Mouse (Mus musculus): ENCODE results near the gene Wfdc13. TPM values are rescaled to one million over a fixed set of nuclear protein-coding genes. Genes with fewer than 3 reads are reported as not detected.

Gene Wfdc13
- polyA plus RNA-seq, 1 experiment from 2014 or later = not detected

DNA sequence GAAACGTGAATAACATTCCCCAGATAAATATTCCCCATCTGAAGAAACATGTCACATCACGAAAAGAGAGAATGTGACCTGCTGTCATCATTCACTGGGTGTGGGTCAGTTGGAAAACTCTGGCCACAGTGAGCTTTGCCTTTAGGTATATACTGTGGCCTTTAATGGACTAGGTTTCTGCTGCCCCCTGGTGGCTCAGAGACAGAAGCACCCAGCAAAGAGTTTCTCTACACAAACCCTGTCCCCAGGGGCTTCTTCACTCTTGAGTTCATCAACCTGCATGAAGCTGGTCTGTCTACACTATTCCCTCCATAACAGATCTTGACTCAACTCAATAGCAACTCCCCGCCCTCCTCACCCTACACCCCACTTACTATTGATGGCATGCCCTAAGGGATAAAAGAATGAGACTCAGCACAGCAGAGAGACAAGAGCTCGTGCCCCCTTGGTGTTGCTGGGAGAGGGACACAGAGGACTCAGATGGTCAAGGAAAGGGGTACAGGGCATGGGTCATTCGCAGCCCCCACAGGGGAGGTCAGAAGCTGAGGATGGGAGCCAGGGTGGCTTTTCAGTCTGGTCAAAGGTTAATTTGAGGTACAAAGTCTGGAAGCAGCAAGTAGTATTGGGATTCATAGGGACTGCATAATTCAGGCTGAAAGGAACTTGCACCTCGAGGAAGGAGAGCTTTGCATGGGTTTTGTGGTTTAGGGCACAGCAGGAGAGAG, 41.1 kb downstream of the Wfdc13 start:
- Histone ChIP-seq H3K9me3 (no peaks in the 10 kb centered on the region), H3K36me3 (replicated peaks) (no peaks in the 10 kb centered on the region), H3K27ac (no peak overlapping the region), H3K27me3 (ENCODE audit: poor library complexity, severe bottlenecking) (no peaks in the 10 kb centered on the region), H3K4me1 (no peaks in the 10 kb centered on the region), H3K4me3 (no peak overlapping the region)
- peak; percentile 56 for DNase-seq (ENCODE audit: extremely low spot score, low spot score)
- WGBS = 27% methylated on average over 6 of the region's 6 CpGs

DNA sequence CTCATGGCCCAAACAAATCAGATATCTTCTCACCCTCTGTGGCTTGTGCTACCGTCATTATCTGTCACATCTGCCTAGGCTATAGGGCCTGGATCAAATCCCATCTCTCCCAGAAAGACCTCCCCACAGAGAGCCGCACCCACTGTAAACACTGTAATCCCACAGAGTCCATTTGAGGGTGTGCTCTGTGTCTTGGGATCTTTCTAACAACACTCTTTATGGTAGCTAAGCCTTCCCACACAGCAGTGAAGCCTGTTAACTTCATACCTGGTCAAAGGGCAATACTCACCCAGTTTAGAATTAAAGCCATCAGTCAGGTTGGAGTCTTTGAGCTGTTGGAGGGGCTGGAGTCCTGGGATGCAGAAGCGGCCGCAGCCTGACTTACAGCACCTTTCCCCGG, 46.8 kb downstream of the Wfdc13 start:
- Histone ChIP-seq H3K9me3 (no peaks in the 10 kb centered on the region), H3K27ac (no peak overlapping the region), H3K4me3 (no peak overlapping the region), H3K27me3 (ENCODE audit: poor library complexity, severe bottlenecking) (no peaks in the 10 kb centered on the region; the same call in 1 of the 2 replicates), H3K36me3 (replicated peaks) (no peaks in the 10 kb centered on the region), H3K4me1 (0 out of 2 replicates have a peak, but pooled peaks cover 3% of the 10 kb centered on the region)
- no peak for DNase-seq (ENCODE audit: extremely low spot score, low spot score)
- WGBS = 82% methylated on average over 5 of the region's 5 CpGs

DNA sequence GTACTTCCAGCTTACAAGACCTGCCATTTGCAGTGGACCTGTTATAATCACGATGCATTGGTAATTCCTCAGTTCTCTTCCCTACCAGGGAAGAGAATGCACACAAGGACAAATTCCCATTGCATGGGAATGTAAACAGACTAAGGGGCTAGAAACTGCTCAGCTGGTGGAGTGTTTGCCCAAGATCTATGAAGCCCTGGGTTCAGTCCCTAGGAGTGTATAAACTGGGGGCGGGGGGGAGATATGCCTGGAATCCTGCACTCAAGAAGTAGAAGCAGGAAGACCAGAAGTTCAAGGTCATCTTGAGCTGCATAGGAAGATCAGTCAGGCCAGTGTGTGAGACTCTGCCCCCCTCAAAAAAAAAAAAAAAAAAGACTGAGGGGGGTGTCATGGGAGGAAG, 48.4 kb downstream of the Wfdc13 start:
- H3K27me3 ChIP-seq (ENCODE audit: poor library complexity, severe bottlenecking) = no peaks in the 10 kb centered on the region; the same call in 1 of the 2 replicates
- H3K9me3 ChIP-seq = no peaks in the 10 kb centered on the region
- 0 out of 2 replicates have a peak, but pooled peaks cover 3% of the 10 kb centered on the region for H3K4me1 ChIP-seq
- no peak overlapping the region for H3K27ac ChIP-seq
- no peak overlapping the region for H3K4me3 ChIP-seq
- no peaks in the 10 kb centered on the region for H3K36me3 ChIP-seq (replicated peaks)
- no peak for DNase-seq (ENCODE audit: extremely low spot score, low spot score)
- 89% methylated on average over 2 of the region's 2 CpGs for WGBS

DNA sequence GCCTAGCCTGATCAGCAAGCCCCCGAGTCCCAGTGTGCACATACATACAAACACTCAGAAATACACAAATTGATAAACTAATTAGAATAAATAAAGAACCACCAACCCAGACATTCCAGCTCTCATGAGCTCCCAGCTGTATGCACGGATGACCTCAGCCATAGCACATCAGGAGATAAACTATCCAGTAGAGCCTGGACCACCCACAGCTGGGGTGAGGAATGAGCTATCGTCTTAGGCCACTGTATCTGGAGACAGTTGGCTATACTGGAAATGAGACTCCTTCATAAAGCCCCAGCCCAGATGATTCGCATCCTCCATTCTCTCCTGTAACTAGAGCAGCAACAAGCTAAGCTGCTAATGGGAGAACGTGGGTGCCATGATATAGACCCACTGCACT, 49.9 kb downstream of the Wfdc13 start:
- H3K4me1 ChIP-seq = 0 out of 2 replicates have a peak, but pooled peaks cover 3% of the 10 kb centered on the region
- H3K36me3 ChIP-seq (replicated peaks) = no peaks in the 10 kb centered on the region
- no peak overlapping the region for H3K4me3 ChIP-seq
- H3K9me3 ChIP-seq = no peaks in the 10 kb centered on the region
- H3K27me3 ChIP-seq (ENCODE audit: poor library complexity, severe bottlenecking) = no peaks in the 10 kb centered on the region; the same call in 1 of the 2 replicates
- 89% methylated on average over 5 of the region's 5 CpGs for WGBS
- no peak for DNase-seq (ENCODE audit: extremely low spot score, low spot score)
- H3K27ac ChIP-seq = no peak overlapping the region

DNA sequence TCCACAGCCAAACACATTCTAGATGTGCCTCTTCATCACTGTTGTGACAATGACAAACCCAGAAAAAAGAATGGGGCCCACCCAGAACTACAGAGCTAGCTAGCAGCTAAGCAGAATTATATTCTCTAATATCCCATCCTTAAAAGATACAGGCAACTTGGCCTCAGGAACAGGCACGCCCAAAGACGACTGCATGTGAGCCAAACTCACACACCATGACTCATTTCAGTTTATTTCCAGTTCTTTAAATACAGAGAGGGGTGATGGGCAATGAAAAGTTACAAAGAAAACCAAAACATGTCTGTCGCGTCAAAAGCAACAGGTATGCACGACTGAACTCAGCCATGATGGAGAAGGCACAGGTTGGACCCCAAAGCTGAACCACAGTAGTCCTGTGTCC, 50.5 kb downstream of the Wfdc13 start:
- H3K27me3 ChIP-seq (ENCODE audit: poor library complexity, severe bottlenecking) = no peaks in the 10 kb centered on the region; the same call in 1 of the 2 replicates
- H3K36me3 ChIP-seq (replicated peaks) = no peaks in the 10 kb centered on the region
- DNase-seq (ENCODE audit: extremely low spot score, low spot score) = no peak
- no peak overlapping the region for H3K4me3 ChIP-seq
- whole genome bisulfite sequencing = 93% methylated on average over 5 of the region's 5 CpGs
- no peaks in the 10 kb centered on the region for H3K9me3 ChIP-seq
- H3K4me1 ChIP-seq = 0 out of 2 replicates have a peak, but pooled peaks cover 7% of the 10 kb centered on the region
- H3K27ac ChIP-seq = no peak overlapping the region

Other genes with a start within 250 kb of the Wfdc13 start
- gene Sdc4, start 241.2 kb upstream of the Wfdc13 start, polyA plus RNA-seq (2016; fragmentation: Nextera tagmentation; extraction: Ambion mirVana) = 19.6 and 22.7 TPM in 2 replicates
- 57.9 and 59.5 TPM in 2 replicates for gene Sys1, start 228.1 kb upstream of the Wfdc13 start, polyA plus RNA-seq (2016; fragmentation: Nextera tagmentation; extraction: Ambion mirVana)
- 2.0 and 3.0 TPM in 2 replicates for gene Gm20458, start 224.1 kb upstream of the Wfdc13 start, polyA plus RNA-seq (2016; fragmentation: Nextera tagmentation; extraction: Ambion mirVana)
- gene Trp53tg5, start 211.4 kb upstream of the Wfdc13 start, polyA plus RNA-seq (2016; fragmentation: Nextera tagmentation; extraction: Ambion mirVana) = not detected in 2 replicates
- 3.1 and 4.8 TPM in 2 replicates for gene Dbndd2, start 199.0 kb upstream of the Wfdc13 start, polyA plus RNA-seq (2016; fragmentation: Nextera tagmentation; extraction: Ambion mirVana)
- 38.5 and 42.0 TPM in 2 replicates for gene Pigt, start 187.6 kb upstream of the Wfdc13 start, polyA plus RNA-seq (2016; fragmentation: Nextera tagmentation; extraction: Ambion mirVana)
- gene Wfdc2, start 122.7 kb upstream of the Wfdc13 start, polyA plus RNA-seq (2016; fragmentation: Nextera tagmentation; extraction: Ambion mirVana) = 57.8 and 71.3 TPM in 2 replicates
- not detected in 2 replicates for gene Spint3, start 111.6 kb upstream of the Wfdc13 start, polyA plus RNA-seq (2016; fragmentation: Nextera tagmentation; extraction: Ambion mirVana)
- not detected in 2 replicates for gene Wfdc6a, start 99.7 kb upstream of the Wfdc13 start, polyA plus RNA-seq (2016; fragmentation: Nextera tagmentation; extraction: Ambion mirVana)
- not detected in 2 replicates for gene Eppin, start 91.5 kb upstream of the Wfdc13 start, polyA plus RNA-seq (2016; fragmentation: Nextera tagmentation; extraction: Ambion mirVana)
- gene Wfdc6b, start 71.6 kb upstream of the Wfdc13 start, polyA plus RNA-seq (2016; fragmentation: Nextera tagmentation; extraction: Ambion mirVana) = not detected in 2 replicates
- gene Wfdc8, start 71.5 kb upstream of the Wfdc13 start, polyA plus RNA-seq (2016; fragmentation: Nextera tagmentation; extraction: Ambion mirVana) = not detected in 2 replicates
- gene Wfdc16, start 46.3 kb upstream of the Wfdc13 start, polyA plus RNA-seq (2016; fragmentation: Nextera tagmentation; extraction: Ambion mirVana) = not detected in 2 replicates
- gene Wfdc10, start 29.1 kb upstream of the Wfdc13 start, polyA plus RNA-seq (2016; fragmentation: Nextera tagmentation; extraction: Ambion mirVana) = not detected in 2 replicates
- not detected in 2 replicates for gene Wfdc9, start 28.5 kb upstream of the Wfdc13 start, polyA plus RNA-seq (2016; fragmentation: Nextera tagmentation; extraction: Ambion mirVana)
- gene Wfdc11, start 11.0 kb upstream of the Wfdc13 start, polyA plus RNA-seq (2016; fragmentation: Nextera tagmentation; extraction: Ambion mirVana) = not detected in 2 replicates
- not detected in 2 replicates for gene Spint4, start 13.4 kb downstream of the Wfdc13 start, polyA plus RNA-seq (2016; fragmentation: Nextera tagmentation; extraction: Ambion mirVana)
- not detected in 2 replicates for gene Spint5, start 30.2 kb downstream of the Wfdc13 start, polyA plus RNA-seq (2016; fragmentation: Nextera tagmentation; extraction: Ambion mirVana)
- 0.61 and 1.0 TPM in 2 replicates for gene Wfdc3, start 60.8 kb downstream of the Wfdc13 start, polyA plus RNA-seq (2016; fragmentation: Nextera tagmentation; extraction: Ambion mirVana)
- gene Dnttip1, start 60.9 kb downstream of the Wfdc13 start, polyA plus RNA-seq (2016; fragmentation: Nextera tagmentation; extraction: Ambion mirVana) = 80.6 and 81.1 TPM in 2 replicates
- gene Ube2c, start 84.8 kb downstream of the Wfdc13 start, polyA plus RNA-seq (2016; fragmentation: Nextera tagmentation; extraction: Ambion mirVana) = 638 and 648 TPM in 2 replicates
- gene Tnnc2, start 94.9 kb downstream of the Wfdc13 start, polyA plus RNA-seq (2016; fragmentation: Nextera tagmentation; extraction: Ambion mirVana) = not detected in 2 replicates
- 10.4 and 11.0 TPM in 2 replicates for gene Snx21, start 100.7 kb downstream of the Wfdc13 start, polyA plus RNA-seq (2016; fragmentation: Nextera tagmentation; extraction: Ambion mirVana)
- 15.3 and 16.3 TPM in 2 replicates for gene Acot8, start 119.8 kb downstream of the Wfdc13 start, polyA plus RNA-seq (2016; fragmentation: Nextera tagmentation; extraction: Ambion mirVana)
- 8.6 and 9.2 TPM in 2 replicates for gene Zswim3, start 120.0 kb downstream of the Wfdc13 start, polyA plus RNA-seq (2016; fragmentation: Nextera tagmentation; extraction: Ambion mirVana)
- 25.5 and 25.9 TPM in 2 replicates for gene Zswim1, start 137.6 kb downstream of the Wfdc13 start, polyA plus RNA-seq (2016; fragmentation: Nextera tagmentation; extraction: Ambion mirVana)
- 0.19 TPM in 1 of 2 replicates, not detected in the other for gene Spata25, start 143.4 kb downstream of the Wfdc13 start, polyA plus RNA-seq (2016; fragmentation: Nextera tagmentation; extraction: Ambion mirVana)
- 77.8 and 80.4 TPM in 2 replicates for gene Ctsa, start 147.8 kb downstream of the Wfdc13 start, polyA plus RNA-seq (2016; fragmentation: Nextera tagmentation; extraction: Ambion mirVana)
- 3.9 and 4.5 TPM in 2 replicates for gene Neurl2, start 148.3 kb downstream of the Wfdc13 start, polyA plus RNA-seq (2016; fragmentation: Nextera tagmentation; extraction: Ambion mirVana)
- 36.6 and 40.0 TPM in 2 replicates for gene Pltp, start 172.6 kb downstream of the Wfdc13 start, polyA plus RNA-seq (2016; fragmentation: Nextera tagmentation; extraction: Ambion mirVana)
- 78.3 and 84.6 TPM in 2 replicates for gene Pcif1, start 194.2 kb downstream of the Wfdc13 start, polyA plus RNA-seq (2016; fragmentation: Nextera tagmentation; extraction: Ambion mirVana)
- gene Zfp335, start 226.7 kb downstream of the Wfdc13 start, polyA plus RNA-seq (2016; fragmentation: Nextera tagmentation; extraction: Ambion mirVana) = 16.0 and 16.6 TPM in 2 replicates